Mouse (Mus musculus): ENCODE results near the gene Pdzrn4.
A peak's percentile ranks its signal among the peaks of the same experiment; 100 is the strongest.

DNA sequence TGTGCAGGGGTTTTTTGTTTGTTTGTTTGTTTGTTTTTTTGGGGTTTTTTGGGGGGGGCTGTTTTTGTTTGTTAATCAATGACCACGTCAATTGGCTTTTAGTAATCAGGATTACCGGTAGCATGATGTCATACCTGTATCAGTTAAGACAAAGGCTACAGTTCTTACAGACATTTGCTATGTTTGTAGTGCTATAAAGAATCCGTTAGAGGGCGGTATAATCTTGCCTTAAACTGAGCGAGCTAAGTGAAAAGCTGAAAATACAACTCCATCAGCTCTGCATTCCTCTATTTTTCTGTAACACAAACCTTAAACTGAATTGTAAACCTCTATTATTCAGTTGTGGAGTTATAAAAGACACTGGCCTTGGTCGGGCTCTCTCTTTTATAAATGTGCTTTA lies 37.9 kb downstream of the Pdzrn4 start:
- peak; percentile 59 for TF ChIP-seq CTCF (IDR thresholded peaks at IDR 0.05; ENCODE audit: low read depth)
- TF ChIP-seq EP300 (IDR thresholded peaks at IDR 0.05; ENCODE audit: low read depth) = no peak
